Mouse (Mus musculus): ENCODE results near the gene Hyou1. TPM values are rescaled to one million over a fixed set of nuclear protein-coding genes. Genes with fewer than 3 reads are reported as not detected.
"Not testable (repeated sequence)": the region's sequence is repeated elsewhere in the genome, so short reads cannot be mapped to it uniquely, and the experiment has no call there.

Hyou1 gene
- polyA plus RNA-seq, 1 experiment from 2014 or later, result 30.1 TPM

DNA sequence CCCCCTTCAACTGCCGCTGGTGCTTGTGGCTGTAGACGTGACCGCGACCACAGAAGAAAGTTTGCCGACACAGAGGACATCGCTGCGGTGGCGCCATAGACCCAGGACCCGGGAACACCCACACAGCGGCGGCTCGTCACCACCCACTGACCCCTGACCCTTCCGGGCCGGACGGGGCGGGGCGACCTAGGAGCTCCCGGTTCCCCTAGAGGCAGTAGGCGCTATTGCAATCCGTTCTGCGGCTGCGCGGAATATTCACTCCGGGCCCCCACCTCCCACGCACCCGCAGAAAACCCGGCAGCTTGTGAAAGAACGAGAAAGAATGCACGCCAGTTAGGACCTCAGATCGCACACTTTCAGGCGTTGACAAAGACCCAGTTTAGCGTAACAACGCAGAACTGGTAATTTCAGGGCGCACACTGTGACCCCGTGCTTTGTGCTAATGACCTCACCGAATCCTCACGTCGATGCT is 38.6 kb downstream of the Hyou1 start:
- H3K9me3 ChIP-seq (ENCODE audit: control insufficient read depth, low read length), result no peaks in the 10 kb centered on the region
- peak; percentile 95 for ATAC-seq (ENCODE audit: low FRiP score)
- WGBS, result under 1% methylated on average over 38 of the region's 38 CpGs
- peak; percentile 100 for DNase-seq (ENCODE audit: low spot score, missing footprints)
- peak overlapping the region; percentile 80 for H3K9ac ChIP-seq (ENCODE audit: low read length)
- H3K4me1 ChIP-seq (ENCODE audit: control insufficient read depth, insufficient read depth, low read length), result peaks cover 8% of the 10 kb centered on the region
- H3K4me3 ChIP-seq (ENCODE audit: low read depth, low read length), result peak overlapping the region; percentile 77
- H3K36me3 ChIP-seq (ENCODE audit: control insufficient read depth, insufficient read depth, low read length), result peaks cover 3% of the 10 kb centered on the region; the same call in 1 of the 2 replicates
- H3K4me2 ChIP-seq, result peak overlapping the region; percentile 67
- H3K27ac ChIP-seq (ENCODE audit: low read depth, low read length), result peak overlapping the region; percentile 50
- H3K27me3 ChIP-seq (ENCODE audit: control insufficient read depth, insufficient read depth, low read length), result no peaks in the 10 kb centered on the region

DNA sequence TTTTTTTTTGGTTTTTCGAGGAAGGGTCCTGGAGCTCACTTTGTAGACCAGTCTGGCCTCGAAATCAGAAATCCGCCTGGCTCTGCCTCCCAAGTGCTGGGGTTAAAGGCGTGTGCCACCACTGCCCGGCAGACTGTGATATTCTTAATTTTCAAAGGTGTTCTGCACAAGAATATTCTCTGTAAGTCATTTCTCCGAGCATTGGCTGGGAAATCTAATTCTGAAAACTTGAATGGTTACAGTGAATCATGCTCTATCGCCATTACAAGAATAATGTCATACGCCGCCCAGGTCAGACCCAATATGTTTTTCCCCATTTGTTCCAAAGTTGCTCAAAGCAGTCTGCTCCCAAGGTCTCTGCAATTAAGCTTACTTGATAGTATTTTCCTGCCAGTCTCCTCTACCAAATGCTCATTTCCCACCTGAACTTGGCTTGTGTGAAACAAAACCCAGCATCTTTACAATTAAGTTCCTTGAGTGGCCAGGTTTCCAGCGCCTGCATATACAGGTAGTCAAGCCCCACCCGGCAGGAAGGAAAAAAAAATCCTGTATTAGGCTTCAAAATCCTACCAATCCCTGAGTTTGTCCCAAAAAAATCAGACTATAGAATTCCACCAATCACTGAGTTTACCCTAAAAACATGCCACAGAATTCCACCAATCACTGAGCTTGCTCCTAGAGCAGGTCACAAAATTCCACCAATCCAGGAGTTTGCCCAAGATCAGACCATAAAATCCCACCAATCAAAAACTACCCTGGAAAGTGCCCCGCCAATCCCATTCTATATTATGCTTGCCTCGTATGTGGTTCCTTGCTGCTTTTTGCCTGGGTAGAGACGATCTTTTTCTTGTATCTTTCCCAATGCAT is 39.5 kb downstream of the Hyou1 start, which contains the start of gene Ccdc84:
Gene Ccdc84 (minus strand): TSS at position 51 of the 867 bp plus-strand sequence.
- DNase-seq (ENCODE audit: low spot score, missing footprints) (peak; percentile 86), ATAC-seq (ENCODE audit: low FRiP score) (no peak)
- Histone ChIP-seq H3K4me1 (ENCODE audit: control insufficient read depth, insufficient read depth, low read length) (peaks cover 8% of the 10 kb centered on the region), H3K4me3 (ENCODE audit: low read depth, low read length) (peak within 1 kb of the TSS; percentile 77), H3K9me3 (ENCODE audit: control insufficient read depth, low read length) (no peaks in the 10 kb centered on the region), H3K27me3 (ENCODE audit: control insufficient read depth, insufficient read depth, low read length) (no peaks in the 10 kb centered on the region), H3K36me3 (ENCODE audit: control insufficient read depth, insufficient read depth, low read length) (no peaks in the 10 kb centered on the region), H3K4me2 (peak within 1 kb of the TSS; percentile 67), H3K9ac (ENCODE audit: low read length) (peak within 1 kb of the TSS; percentile 80), H3K27ac (ENCODE audit: low read depth, low read length) (peak within 1 kb of the TSS; percentile 50)
- 79% methylated on average over 14 of the region's 14 CpGs for WGBS

DNA sequence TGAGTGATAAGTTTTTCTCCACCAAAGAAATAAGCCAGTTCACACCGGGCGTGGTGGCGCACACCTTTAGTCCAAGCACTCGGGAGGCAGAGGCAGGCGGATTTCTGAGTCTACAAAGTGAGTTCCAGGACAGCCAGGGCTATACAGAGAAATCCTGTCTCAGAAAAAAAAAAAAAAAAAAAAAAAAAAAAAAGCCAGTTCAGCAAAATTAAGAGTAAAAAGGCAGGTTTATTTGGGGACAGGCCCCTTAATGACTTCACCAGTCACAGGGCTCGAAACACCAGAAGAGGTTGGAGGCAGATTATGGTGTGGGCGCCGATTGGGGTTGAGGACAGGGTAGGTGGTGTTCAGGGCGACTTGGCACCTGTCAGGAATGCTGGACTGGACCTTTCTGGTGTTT is 40.4 kb downstream of the Hyou1 start:
- H3K27ac ChIP-seq (ENCODE audit: low read depth, low read length); H3K4me3 ChIP-seq (ENCODE audit: low read depth, low read length); H3K4me2 ChIP-seq; ATAC-seq (ENCODE audit: low FRiP score); H3K4me1 ChIP-seq (ENCODE audit: control insufficient read depth, insufficient read depth, low read length); H3K9ac ChIP-seq (ENCODE audit: low read length); H3K36me3 ChIP-seq (ENCODE audit: control insufficient read depth, insufficient read depth, low read length); H3K9me3 ChIP-seq (ENCODE audit: control insufficient read depth, low read length); H3K27me3 ChIP-seq (ENCODE audit: control insufficient read depth, insufficient read depth, low read length): not testable (repeated sequence)
- DNase-seq (ENCODE audit: low spot score, missing footprints), result peak; percentile 35
- 95% methylated on average over 9 of the region's 9 CpGs for WGBS

GRCm38 (mm10) chr9:44420280-44420898 is 41.1 kb downstream of the Hyou1 start:
- H3K36me3 ChIP-seq (ENCODE audit: control insufficient read depth, insufficient read depth, low read length), result no peaks in the 10 kb centered on the region
- peaks cover 8% of the 10 kb centered on the region for H3K4me1 ChIP-seq (ENCODE audit: control insufficient read depth, insufficient read depth, low read length)
- H3K9me3 ChIP-seq (ENCODE audit: control insufficient read depth, low read length), result no peaks in the 10 kb centered on the region
- no peak for DNase-seq (ENCODE audit: low spot score, missing footprints)
- no peak overlapping the region for H3K9ac ChIP-seq (ENCODE audit: low read length)
- no peaks in the 10 kb centered on the region for H3K27me3 ChIP-seq (ENCODE audit: control insufficient read depth, insufficient read depth, low read length)
- no peak overlapping the region for H3K4me2 ChIP-seq
- whole genome bisulfite sequencing, result 81% methylated on average over 5 of the region's 5 CpGs
- no peak overlapping the region for H3K27ac ChIP-seq (ENCODE audit: low read depth, low read length)
- H3K4me3 ChIP-seq (ENCODE audit: low read depth, low read length), result no peak overlapping the region
- no peak for ATAC-seq (ENCODE audit: low FRiP score)

- Histone ChIP-seq H3K27me3 (ENCODE audit: control insufficient read depth, insufficient read depth, low read length) (no peaks in the 10 kb centered on the region), H3K9ac (ENCODE audit: low read length) (no peak overlapping the region), H3K36me3 (ENCODE audit: control insufficient read depth, insufficient read depth, low read length) (no peaks in the 10 kb centered on the region), H3K4me3 (ENCODE audit: low read depth, low read length) (no peak overlapping the region), H3K4me2 (no peak overlapping the region), H3K27ac (ENCODE audit: low read depth, low read length) (no peak overlapping the region), H3K9me3 (ENCODE audit: control insufficient read depth, low read length) (no peaks in the 10 kb centered on the region), H3K4me1 (ENCODE audit: control insufficient read depth, insufficient read depth, low read length) (no peaks in the 10 kb centered on the region)
- no peak for DNase-seq (ENCODE audit: low spot score, missing footprints)
- no peak for ATAC-seq (ENCODE audit: low FRiP score)
- WGBS, result 83% methylated on average over 4 of the region's 4 CpGs
Observed at GRCm38 (mm10) chr9:44423576-44423975, 44.3 kb downstream of the Hyou1 start.

DNA sequence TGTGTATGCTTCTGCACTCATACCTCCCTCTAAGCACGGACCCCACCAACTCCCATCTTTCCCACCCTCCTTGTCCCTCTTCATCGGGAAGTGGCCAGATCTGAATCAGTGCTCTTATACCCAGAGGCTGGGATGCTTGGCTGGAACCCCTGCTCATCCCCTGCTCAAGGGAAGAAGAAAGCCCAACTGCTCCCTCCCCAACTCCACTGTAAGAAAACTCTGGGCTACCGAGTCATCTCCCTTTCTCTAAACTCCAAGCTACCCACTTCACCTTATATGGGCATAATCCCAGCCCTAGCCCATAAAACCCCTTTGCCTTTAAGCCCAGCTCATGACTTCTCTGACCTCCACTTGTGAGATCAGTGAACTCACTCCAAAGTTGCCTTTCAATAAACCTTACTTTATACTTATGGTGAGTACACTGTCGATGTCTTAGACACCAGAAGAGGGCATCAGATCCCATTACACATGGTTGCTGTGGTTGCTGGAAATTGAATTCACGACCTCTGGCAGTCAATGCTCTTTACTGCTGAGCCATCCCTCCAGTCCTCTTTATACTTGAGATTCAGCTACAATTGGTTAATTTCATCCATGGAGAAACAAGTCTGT is 53.4 kb downstream of the Hyou1 start:
- Histone ChIP-seq H3K9me3 (ENCODE audit: control insufficient read depth, low read length) (no peaks in the 10 kb centered on the region), H3K4me2 (no peak overlapping the region), H3K9ac (ENCODE audit: low read length) (no peak overlapping the region), H3K4me1 (ENCODE audit: control insufficient read depth, insufficient read depth, low read length) (no peaks in the 10 kb centered on the region), H3K4me3 (ENCODE audit: low read depth, low read length) (no peak overlapping the region), H3K27ac (ENCODE audit: low read depth, low read length) (no peak overlapping the region), H3K36me3 (ENCODE audit: control insufficient read depth, insufficient read depth, low read length) (no peaks in the 10 kb centered on the region), H3K27me3 (ENCODE audit: control insufficient read depth, insufficient read depth, low read length) (no peaks in the 10 kb centered on the region)
- ATAC-seq (ENCODE audit: low FRiP score) (no peak), DNase-seq (ENCODE audit: low spot score, missing footprints) (no peak)
- WGBS, result 57% methylated on average over 5 of the region's 5 CpGs

GRCm38 (mm10) chr9:44435747-44436146 is 56.5 kb downstream of the Hyou1 start:
- Histone ChIP-seq H3K4me1 (ENCODE audit: control insufficient read depth, insufficient read depth, low read length) (no peaks in the 10 kb centered on the region), H3K36me3 (ENCODE audit: control insufficient read depth, insufficient read depth, low read length) (no peaks in the 10 kb centered on the region), H3K9me3 (ENCODE audit: control insufficient read depth, low read length) (no peaks in the 10 kb centered on the region), H3K4me2 (no peak overlapping the region), H3K27ac (ENCODE audit: low read depth, low read length) (no peak overlapping the region), H3K4me3 (ENCODE audit: low read depth, low read length) (no peak overlapping the region), H3K27me3 (ENCODE audit: control insufficient read depth, insufficient read depth, low read length) (no peaks in the 10 kb centered on the region), H3K9ac (ENCODE audit: low read length) (no peak overlapping the region)
- DNase-seq (ENCODE audit: low spot score, missing footprints), result no peak
- ATAC-seq (ENCODE audit: low FRiP score), result no peak
- WGBS, result 84% methylated on average over 6 of the region's 6 CpGs

DNA sequence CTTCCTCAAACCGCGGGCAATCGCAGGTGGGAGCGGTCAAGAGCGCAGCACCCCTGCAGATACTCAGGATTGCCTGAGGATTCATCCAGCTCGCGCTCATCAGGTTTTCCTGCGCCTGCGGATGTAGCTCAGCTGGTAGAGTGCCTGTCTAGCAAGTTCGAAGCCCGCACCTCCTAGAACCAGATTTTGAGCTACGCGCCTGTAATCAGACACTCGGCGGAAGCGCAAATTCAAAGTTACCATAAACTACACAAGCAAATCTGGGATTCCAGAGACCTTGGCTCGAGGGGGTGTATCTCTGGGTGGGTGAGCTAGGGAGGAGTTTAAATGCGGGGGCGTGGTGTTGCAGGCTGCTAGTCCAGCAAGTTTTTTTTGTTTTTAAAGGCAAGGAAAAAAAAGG is 61.7 kb downstream of the Hyou1 start, which contains the start of gene Foxr1:
Gene Foxr1 (minus strand): TSS at position 176 of the 400 bp plus-strand sequence.
- no peak for ATAC-seq (ENCODE audit: low FRiP score)
- Histone ChIP-seq H3K4me3 (ENCODE audit: low read depth, low read length) (no peak within 1 kb of the TSS), H3K36me3 (ENCODE audit: control insufficient read depth, insufficient read depth, low read length) (no peaks in the 10 kb centered on the region), H3K4me2 (no peak within 1 kb of the TSS), H3K9me3 (ENCODE audit: control insufficient read depth, low read length) (no peaks in the 10 kb centered on the region), H3K4me1 (ENCODE audit: control insufficient read depth, insufficient read depth, low read length) (no peaks in the 10 kb centered on the region), H3K27ac (ENCODE audit: low read depth, low read length) (no peak within 1 kb of the TSS), H3K9ac (ENCODE audit: low read length) (no peak within 1 kb of the TSS), H3K27me3 (ENCODE audit: control insufficient read depth, insufficient read depth, low read length) (no peaks in the 10 kb centered on the region)
- 72% methylated on average over 19 of the region's 19 CpGs for WGBS
- no peak for DNase-seq (ENCODE audit: low spot score, missing footprints)

Data from midbrain, embryonic 11.5 days (tissue).